Mouse (Mus musculus) hindbrain, embryonic 11.5 days (tissue): ENCODE measurements around the gene Gp9. TPM values are rescaled to one million over a fixed set of nuclear protein-coding genes. Genes with fewer than 3 reads are reported as not detected.

Source experiments
- ATAC-seq: fragments of 200-750 bp; cut with Nextera tagmentation; 2 replicates; pipeline ENCODE4 v1.8.0; 2017; ENCODE audit warnings: mild to moderate bottlenecking, moderate TSS enrichment, moderate library complexity; ENCODE audit not compliant: low FRiP score
- DNase-seq: peaks from one replicate; pipeline ENCODE4 v3.0.0-alpha.2; 2015; ENCODE audit warnings: low spot score
- H3K27ac ChIP-seq: fragments of 300-500 bp; sonication (generic); 2 replicates; pipeline ENCODE4 v1.5.1; 2014; ENCODE audit warnings: mild to moderate bottlenecking, low read depth, low read length
- H3K27me3 ChIP-seq: fragments of 300-500 bp; sonication (generic); 2 replicates; pipeline ENCODE4 v1.6.1; 2014; ENCODE audit warnings: mild to moderate bottlenecking, low read length, moderate library complexity, mixed read lengths; ENCODE audit not compliant: control insufficient read depth, insufficient read depth
- H3K36me3 ChIP-seq: fragments of 300-500 bp; sonication (generic); 2 replicates; pipeline ENCODE4 v1.6.1; 2014; ENCODE audit warnings: mild to moderate bottlenecking, low read length, moderate library complexity, mixed read lengths; ENCODE audit not compliant: control insufficient read depth, insufficient read depth
- H3K4me1 ChIP-seq: fragments of 300-500 bp; sonication (generic); replicated peaks from 2 replicates; pipeline ENCODE4 v1.6.1; 2014; ENCODE audit warnings: low read length, mixed read lengths; ENCODE audit not compliant: control insufficient read depth, insufficient read depth
- H3K4me2 ChIP-seq: fragments of 300-500 bp; sonication (generic); replicated peaks from 2 replicates; pipeline ENCODE4 v1.6.1; 2014; ENCODE audit warnings: mild to moderate bottlenecking, low read depth, low read length
- H3K4me3 ChIP-seq: fragments of 300-500 bp; sonication (generic); 2 replicates; pipeline ENCODE4 v1.5.1; 2014; ENCODE audit warnings: low read depth, low read length
- H3K9ac ChIP-seq: fragments of 300-500 bp; sonication (generic); 2 replicates; pipeline ENCODE4 v1.6.1; 2014; ENCODE audit warnings: low read depth, low read length
- H3K9me3 ChIP-seq: fragments of 300-500 bp; sonication (generic); 2 replicates; pipeline ENCODE4 v1.6.1; 2016; ENCODE audit warnings: low read length; ENCODE audit not compliant: control insufficient read depth
- WGBS: fragments of 180-500 bp; shearing (Covaris S2); extraction: QIAGEN DNeasy Blood & Tissue Kit; methylation state at CpG from one replicate; pipeline ENCODE4 v1.1.7; 2014; 5-methylcytosine and 5-hydroxymethylcytosine counted together
- polyA plus RNA-seq: library from polyadenylated mRNA; unstranded; fragments of >200 nt; fragmentation: Nextera tagmentation; extraction: Ambion mirVana; gene quantifications from 2 replicates; pipeline ENCODE4 v1.2.1, GENCODE M21; 2014

The Gp9 gene
- 1.4 and 2.2 TPM in 2 replicates for polyA plus RNA-seq

GRCm38 (mm10) chr6:87777842-87778241 is at the start of gene Gp9:
Gene Gp9, plus strand, starts transcription at chr6:87778072.
- Histone ChIP-seq H3K9ac (no peak within 1 kb of the TSS), H3K9me3 (no peaks in the 10 kb centered on the region), H3K36me3 (no peaks in the 10 kb centered on the region), H3K4me2 (no peak within 1 kb of the TSS), H3K27ac (no peak within 1 kb of the TSS), H3K4me3 (no peak within 1 kb of the TSS), H3K4me1 (no peaks in the 10 kb centered on the region), H3K27me3 (no peaks in the 10 kb centered on the region)
- no peak for DNase-seq
- 74% methylated on average over 2 of the region's 2 CpGs for WGBS
- ATAC-seq = no peak

- H3K4me3 ChIP-seq = no peak overlapping the region
- H3K27me3 ChIP-seq = peaks cover 22% of the 10 kb centered on the region
- no peak overlapping the region for H3K9ac ChIP-seq
- H3K9me3 ChIP-seq = no peaks in the 10 kb centered on the region
- DNase-seq (no peak), ATAC-seq (no peak)
- 71% methylated on average over 3 of the region's 3 CpGs for WGBS
- no peak overlapping the region for H3K4me2 ChIP-seq
- H3K36me3 ChIP-seq = no peaks in the 10 kb centered on the region
- peaks cover 8% of the 10 kb centered on the region; the same call in 1 of the 2 replicates for H3K4me1 ChIP-seq
- H3K27ac ChIP-seq = no peak overlapping the region
Measured at GRCm38 (mm10) chr6:87728102-87728501, 49.8 kb upstream of the Gp9 start.

- Histone ChIP-seq H3K27me3 (peaks cover 37% of the 10 kb centered on the region), H3K4me2 (peak overlapping the region; percentile 95), H3K4me3 (peak overlapping the region; percentile 72), H3K4me1 (peaks cover 11% of the 10 kb centered on the region; the same call in 1 of the 2 replicates), H3K9me3 (no peaks in the 10 kb centered on the region), H3K36me3 (no peaks in the 10 kb centered on the region), H3K9ac (peak overlapping the region; percentile 81), H3K27ac (no peak overlapping the region)
- DNase-seq (no peak), ATAC-seq (no peak)
- 13% methylated on average over 13 of the region's 13 CpGs for WGBS
Measured at GRCm38 (mm10) chr6:87730141-87730540, 47.7 kb upstream of the Gp9 start.

- H3K27me3 ChIP-seq = peaks cover 40% of the 10 kb centered on the region
- H3K27ac ChIP-seq = peak within 1 kb of the TSS; percentile 68
- under 1% methylated on average over 88 of the region's 90 CpGs for WGBS
Measured at GRCm38 (mm10) chr6:87730591-87731462, 47.0 kb upstream of the Gp9 start, which contains the start of gene Efcc1. Gene Efcc1, plus strand, starts transcription at chr6:87730869.

GRCm38 (mm10) chr6:87731463-87732095 is 46.3 kb upstream of the Gp9 start:
- DNase-seq = peak; percentile 50
- Histone ChIP-seq H3K4me1 (peaks cover 11% of the 10 kb centered on the region; the same call in 1 of the 2 replicates), H3K4me2 (peak overlapping the region; percentile 95), H3K4me3 (peak overlapping the region; percentile 72), H3K27me3 (peaks cover 43% of the 10 kb centered on the region), H3K36me3 (no peaks in the 10 kb centered on the region), H3K9ac (peak overlapping the region; percentile 81), H3K9me3 (no peaks in the 10 kb centered on the region), H3K27ac (peak overlapping the region; percentile 68; the same call in 1 of the 2 replicates)
- peak; percentile 1; the same call in 1 of the 2 replicates for ATAC-seq
- WGBS = 2% methylated on average over 19 of the region's 19 CpGs

More at GRCm38 (mm10) chr6:87730591-87731462, 47.0 kb upstream of the Gp9 start, which contains the start of gene Efcc1:
- peak within 1 kb of the TSS; percentile 95 for H3K4me2 ChIP-seq
- H3K36me3 ChIP-seq = no peaks in the 10 kb centered on the region
- peak; percentile 84 for ATAC-seq
- H3K9ac ChIP-seq = peak within 1 kb of the TSS; percentile 81
- DNase-seq = peak; percentile 78
- H3K4me1 ChIP-seq = peaks cover 11% of the 10 kb centered on the region; the same call in 1 of the 2 replicates
- peak within 1 kb of the TSS; percentile 72 for H3K4me3 ChIP-seq
- no peaks in the 10 kb centered on the region for H3K9me3 ChIP-seq

GRCm38 (mm10) chr6:87732151-87733011 is 45.5 kb upstream of the Gp9 start:
- Histone ChIP-seq H3K4me3 (peak overlapping the region; percentile 72), H3K4me1 (peaks cover 11% of the 10 kb centered on the region; the same call in 1 of the 2 replicates), H3K9ac (peak overlapping the region; percentile 81; the same call in 1 of the 2 replicates), H3K9me3 (no peaks in the 10 kb centered on the region), H3K4me2 (peak overlapping the region; percentile 95), H3K27ac (no peak overlapping the region), H3K27me3 (peaks cover 45% of the 10 kb centered on the region), H3K36me3 (no peaks in the 10 kb centered on the region)
- peak; percentile 56 for DNase-seq
- no peak; the same call in 1 of the 2 replicates for ATAC-seq
- 1% methylated on average over 39 of the region's 53 CpGs for WGBS

- peak overlapping the region; percentile 95 for H3K4me2 ChIP-seq
- peaks cover 18% of the 10 kb centered on the region; the same call in 1 of the 2 replicates for H3K4me1 ChIP-seq
- peaks cover 45% of the 10 kb centered on the region for H3K27me3 ChIP-seq
- peak overlapping the region; percentile 72 for H3K4me3 ChIP-seq
- no peak overlapping the region for H3K27ac ChIP-seq
- peak; percentile 32 for DNase-seq
- no peak overlapping the region for H3K9ac ChIP-seq
- 28% methylated on average over 14 of the region's 14 CpGs for WGBS
- ATAC-seq = no peak
- H3K36me3 ChIP-seq = no peaks in the 10 kb centered on the region
- H3K9me3 ChIP-seq = no peaks in the 10 kb centered on the region
Measured at GRCm38 (mm10) chr6:87733131-87733930, 44.5 kb upstream of the Gp9 start.
